Mouse (Mus musculus) thymus, postnatal 0 days (tissue): ENCODE results near the gene Gm21964. TPM values are rescaled to one million over a fixed set of nuclear protein-coding genes. Genes with fewer than 3 reads are reported as not detected.

Experiments
- DNase-seq: peaks from one replicate; pipeline ENCODE4 v3.0.0-alpha.2; 2015; ENCODE audit warnings: low spot score
- polyA plus RNA-seq: library from polyadenylated mRNA; unstranded; fragments of >200 nt; fragmentation: Nextera tagmentation; extraction: Ambion mirVana; gene quantifications from 2 replicates; pipeline ENCODE4 v1.2.1, GENCODE M21; 2015

The Gm21964 gene
- 0.14 TPM in 1 of 2 replicates, not detected in the other for polyA plus RNA-seq

DNA sequence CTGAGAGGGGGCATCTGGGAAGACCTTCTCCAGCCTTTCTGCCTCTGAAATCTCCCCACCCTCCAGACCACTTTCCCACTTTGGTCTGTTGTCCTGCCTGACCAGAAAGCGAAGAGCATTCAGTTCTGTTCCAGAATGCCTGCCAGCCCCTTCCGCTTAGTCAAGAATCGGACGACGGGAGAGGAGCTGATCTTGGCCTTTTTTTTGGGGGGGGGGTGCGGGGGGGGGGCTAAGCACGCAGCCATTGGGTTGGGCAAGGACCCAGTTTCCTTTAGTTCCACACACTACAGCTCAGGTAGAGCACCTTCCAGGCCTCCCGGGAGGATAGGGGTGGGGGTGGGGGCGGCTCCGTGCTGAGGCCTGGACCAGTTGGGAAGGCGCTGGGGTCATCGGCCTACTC, at the start of gene Gm21964:
Gm21964 (plus strand) TSS at position 301 of the 400 bp plus-strand sequence.
- DNase-seq = no peak

DNA sequence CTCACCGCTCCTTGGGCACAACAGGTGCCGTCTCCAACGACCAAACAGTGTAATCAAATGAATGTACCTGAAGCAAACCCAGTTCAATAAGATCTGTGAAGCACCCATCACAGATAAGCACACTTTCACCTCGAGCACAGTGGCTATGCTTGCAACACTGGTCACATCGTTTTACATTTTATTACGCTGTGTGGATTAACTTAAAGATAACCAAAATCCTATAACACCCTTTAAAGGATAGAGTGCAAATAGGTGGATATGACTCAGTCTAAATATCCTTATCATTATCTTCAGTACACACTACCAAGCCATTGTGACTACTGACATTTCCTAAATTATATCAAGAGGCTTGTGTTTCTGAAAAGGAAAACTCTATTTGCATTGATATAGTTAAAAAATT, 49.8 kb upstream of the Gm21964 start:
- DNase-seq = no peak

DNA sequence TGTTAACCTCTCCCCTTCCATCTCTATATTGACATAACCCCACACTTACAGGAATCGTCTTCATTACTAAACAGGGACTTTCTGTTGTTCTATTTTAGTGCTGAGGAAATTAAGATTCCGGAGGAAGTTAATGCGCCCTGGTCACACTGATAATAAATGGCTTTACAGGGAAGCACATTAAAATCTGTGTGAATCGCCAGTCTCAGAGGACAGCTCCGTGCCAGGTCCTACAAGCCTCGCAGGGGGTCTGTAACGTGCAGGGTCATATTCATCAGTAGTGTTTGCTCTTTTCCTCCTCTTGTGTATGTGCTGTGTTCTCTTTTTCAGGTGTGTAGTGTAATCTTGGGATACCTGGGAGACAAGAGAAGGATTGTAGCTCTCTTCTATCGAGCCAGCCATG, 42.8 kb upstream of the Gm21964 start:
- DNase-seq = no peak

DNA sequence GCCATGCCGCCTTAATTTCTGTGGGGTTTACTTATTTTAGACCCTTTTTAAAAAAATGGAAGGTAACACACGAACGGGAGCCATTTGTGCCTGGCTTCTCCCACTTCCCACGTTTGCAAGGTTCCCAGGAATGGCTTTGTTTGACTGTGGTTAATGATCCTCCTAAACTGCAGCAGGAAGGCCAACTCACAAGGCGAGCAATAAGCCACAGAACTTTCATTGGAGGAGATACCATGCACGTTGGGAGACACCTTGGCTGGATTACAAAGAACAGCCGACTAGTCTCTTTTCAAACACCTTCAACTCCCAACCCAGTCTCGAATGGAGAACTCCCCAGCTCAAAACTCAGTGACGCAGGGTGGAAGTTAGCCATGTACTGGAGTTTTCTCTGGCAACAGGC, 36.8 kb upstream of the Gm21964 start:
- no peak for DNase-seq

DNA sequence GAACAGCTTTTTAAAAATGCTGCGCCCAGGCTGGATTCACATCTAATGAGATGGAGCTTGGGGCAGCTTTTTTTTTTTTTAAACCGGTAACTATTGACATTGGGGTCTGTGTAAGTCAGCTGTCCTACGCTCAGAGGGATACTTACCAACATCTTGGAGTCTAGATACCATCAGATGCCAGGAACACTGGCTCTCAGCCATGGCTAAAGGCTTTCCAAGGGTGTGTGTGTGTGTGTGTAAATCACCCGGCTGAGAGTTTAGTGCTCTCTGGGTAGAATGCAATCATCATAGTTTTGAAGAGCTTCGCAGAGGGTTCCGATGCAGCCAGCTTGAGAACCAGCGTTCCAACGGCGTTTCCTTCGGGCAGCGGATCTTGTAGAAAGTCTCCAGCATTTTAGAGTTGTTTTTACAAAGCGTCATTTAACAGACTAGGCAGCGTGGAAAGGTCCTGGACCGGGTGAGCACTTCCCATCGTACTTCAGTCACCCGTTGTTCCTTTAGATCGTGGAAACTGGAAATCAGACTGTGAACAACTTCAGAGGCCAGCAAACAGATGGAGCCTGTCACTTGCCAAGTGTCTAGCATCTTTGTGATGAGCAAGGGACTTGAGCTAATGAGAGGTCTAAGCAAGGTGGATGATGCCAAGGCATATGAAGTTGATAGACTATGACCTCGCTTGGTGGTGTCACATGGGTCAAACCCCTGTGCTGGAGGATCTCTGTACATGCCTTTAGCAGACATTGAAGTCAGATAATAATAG, 36.2 kb upstream of the Gm21964 start:
- DNase-seq = no peak

DNA sequence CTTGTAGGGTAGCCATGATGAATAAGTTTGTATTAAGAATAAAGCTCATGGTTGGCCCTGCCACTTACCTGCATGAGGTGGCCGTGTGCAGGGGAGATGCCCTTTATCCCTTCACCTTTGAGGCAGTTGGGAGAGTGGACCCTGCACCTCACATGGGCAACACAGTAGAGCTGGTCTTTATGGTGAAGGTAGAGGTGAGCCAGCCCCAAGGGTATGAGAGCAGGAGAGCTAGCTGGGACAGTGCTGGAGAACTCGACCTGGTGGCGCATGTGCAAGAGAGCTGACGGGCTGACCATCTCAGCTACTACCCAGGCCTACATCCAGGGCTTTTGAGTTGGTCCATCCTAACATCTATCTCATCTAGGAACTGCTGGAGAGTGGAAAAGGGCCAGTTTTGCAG, 35.3 kb upstream of the Gm21964 start:
- no peak for DNase-seq

DNA sequence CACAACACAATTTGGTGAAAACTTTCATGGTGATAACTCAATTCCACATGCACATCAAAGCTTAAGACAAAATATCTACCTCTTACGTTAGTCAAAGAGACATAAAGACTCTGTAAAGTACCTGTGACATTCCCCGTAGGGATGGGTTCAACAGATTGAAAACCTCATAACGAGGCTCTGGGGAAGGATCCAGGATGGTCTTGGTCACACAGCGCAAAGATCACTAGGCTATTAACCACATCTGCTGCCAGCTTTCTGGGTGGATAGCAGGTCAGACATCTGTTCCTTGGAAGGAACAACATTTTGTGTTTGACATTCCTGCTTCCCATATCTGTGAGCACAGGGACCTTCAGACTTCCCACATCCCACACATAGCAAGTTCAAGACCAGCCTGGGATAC, 31.3 kb upstream of the Gm21964 start:
- DNase-seq = no peak

DNA sequence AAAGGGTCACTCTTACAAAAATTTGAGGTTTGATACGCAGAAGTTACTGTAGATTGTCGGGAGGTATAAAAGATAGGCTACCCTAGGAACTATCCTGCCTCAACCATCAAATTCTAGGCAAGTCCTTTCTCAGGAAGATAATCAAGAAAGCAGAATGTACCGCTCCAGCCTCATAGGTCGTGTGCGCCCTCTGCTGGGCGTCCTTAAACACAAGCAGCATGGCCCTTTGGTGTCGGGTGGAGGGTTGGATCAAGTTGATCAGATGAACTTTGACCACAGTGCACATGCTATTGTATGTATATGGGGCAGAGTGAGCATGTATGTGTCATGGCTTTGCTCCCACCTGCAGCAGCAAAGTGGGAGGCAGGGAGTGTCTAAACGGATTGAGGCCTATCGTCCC, 29.4 kb upstream of the Gm21964 start:
- peak; percentile 56 for DNase-seq

DNA sequence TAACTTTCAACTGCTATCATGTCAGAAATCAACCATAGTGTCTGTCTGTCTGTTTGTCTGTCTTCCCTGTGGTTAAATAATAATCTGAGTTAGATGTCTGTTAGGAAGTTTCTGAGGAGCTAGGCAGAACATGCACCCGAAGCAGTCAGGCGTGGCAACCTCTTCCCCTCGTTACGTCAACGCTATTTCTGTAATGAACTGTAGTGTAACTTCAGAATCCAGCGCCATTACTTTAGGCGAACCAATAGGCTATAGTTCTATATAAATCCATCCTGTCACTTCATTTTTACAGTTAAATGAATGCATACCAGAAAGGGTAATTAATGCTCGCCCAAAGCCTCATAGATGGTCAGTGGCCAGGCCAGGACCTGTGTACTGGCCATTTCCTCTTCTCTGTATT, 26.5 kb upstream of the Gm21964 start:
- no peak for DNase-seq

DNA sequence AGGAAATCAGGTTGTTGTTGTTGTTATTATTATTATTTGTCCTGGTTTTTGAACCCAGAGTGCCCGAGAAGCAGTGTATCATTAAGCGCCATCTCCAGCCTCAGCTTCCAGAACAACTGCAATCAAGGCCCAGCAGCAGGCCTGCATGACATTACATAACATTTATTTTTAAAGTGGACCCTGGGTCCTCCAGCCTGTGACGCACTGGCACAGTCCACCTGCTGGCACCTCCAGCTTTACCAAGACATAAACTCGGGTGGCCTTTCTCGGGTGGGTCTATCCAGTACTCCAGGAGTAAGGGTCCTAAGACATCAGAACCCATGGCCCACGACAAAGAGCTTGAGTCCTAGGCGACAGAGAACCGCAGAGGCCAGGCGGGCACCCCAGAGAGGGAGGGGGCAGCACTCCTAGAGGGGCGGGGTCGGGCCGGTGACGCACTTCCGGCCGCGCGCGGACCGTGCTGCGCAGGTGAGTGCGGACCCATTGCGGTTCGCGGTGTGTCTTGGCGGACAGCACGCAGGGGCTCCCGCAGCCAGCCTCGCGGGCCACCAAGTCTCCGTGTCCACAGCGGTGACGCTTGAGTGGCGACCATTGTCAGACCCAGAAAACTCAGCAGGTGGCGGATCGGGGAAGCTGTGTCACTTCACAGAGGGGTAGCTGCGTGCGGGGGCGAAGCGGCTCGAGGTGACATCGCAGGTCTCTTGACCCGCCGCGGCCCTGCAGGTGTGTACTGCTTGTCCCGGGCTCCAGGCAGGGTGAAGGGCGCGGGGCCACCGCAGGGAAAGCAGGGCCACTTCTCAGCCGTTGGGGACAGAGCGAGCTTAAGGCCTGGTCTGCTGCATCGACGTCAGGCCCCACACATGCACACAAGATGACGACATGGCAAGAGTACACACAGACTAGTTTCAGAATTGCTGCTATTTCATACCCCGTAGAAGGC, 21.5 kb upstream of the Gm21964 start, which contains the start of gene Zfp612:
Zfp612 (plus strand) TSS at position 465 of the 940 bp plus-strand sequence.
- peak; percentile 43 for DNase-seq

DNA sequence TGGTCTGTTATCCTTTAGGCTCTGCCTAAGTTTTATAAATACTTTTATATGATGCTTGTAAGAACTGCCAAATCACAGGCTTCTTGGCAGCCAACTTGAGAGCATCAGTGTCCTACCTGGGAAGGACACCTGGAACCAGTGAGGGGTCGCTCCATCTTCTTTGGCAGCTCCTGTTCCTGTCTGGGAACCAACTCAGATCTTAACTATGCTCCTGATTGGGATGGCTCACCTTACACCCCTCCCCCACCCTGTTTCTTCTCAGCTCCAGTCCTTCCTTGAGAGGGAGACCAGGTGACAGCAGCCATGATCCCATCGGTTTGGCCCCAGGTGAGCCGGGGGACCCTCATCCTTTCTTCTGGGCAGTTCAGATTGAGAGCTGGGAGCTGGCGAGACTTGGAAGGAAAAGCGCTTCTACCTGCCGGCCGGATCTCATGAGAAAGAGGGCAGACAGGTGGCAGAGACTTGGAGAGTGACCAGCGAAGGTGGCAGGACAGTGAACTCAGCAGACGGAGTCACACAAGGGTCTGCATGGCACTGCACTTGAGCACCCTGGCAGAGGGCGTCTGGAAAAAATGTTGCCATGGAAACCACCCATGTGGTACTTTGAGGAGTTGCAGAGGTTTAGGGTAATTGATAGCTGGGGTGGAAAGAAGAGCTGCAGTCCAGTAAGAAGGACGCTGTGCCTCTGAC, 18.4 kb upstream of the Gm21964 start:
- no peak for DNase-seq

DNA sequence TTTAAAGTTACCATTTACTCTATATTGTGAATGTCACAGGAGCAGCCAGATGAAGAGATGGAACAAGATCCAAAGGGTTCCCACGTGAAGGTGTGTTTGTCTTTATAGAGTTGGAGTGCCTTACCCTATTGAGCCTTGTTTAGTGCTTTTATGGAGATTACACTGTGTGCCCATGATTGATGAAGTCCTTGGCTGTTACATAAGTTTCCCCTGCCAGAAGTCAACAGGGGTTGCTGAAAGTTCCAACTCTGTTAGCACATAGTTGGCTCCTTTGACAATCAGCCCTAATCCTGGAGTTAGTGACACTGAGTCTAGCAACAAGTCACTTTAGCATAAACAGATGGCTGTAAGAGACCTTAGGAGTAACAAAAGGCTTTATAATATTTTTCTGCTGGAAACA, 9.1 kb upstream of the Gm21964 start:
- no peak for DNase-seq

DNA sequence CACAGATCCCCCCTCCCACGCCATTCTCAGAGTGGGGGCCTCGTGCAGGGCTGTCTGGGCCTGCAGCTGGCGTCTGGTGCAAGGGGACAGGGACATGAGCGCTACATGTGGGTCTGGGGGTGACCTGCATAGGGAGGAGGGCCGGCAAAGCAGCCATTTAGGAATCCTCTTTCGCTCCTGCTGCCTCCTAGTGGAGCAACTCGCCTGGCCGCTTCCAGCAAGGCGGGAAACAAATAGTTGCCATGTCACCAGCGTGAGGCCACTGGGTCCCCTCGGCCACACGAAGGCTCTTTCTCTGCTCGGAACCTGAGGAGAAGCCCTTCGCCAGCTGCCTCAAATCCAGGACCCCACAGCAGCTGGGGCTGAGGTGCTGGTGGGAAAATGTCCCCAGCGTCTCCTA, 669 bp downstream of the Gm21964 start:
- no peak for DNase-seq

DNA sequence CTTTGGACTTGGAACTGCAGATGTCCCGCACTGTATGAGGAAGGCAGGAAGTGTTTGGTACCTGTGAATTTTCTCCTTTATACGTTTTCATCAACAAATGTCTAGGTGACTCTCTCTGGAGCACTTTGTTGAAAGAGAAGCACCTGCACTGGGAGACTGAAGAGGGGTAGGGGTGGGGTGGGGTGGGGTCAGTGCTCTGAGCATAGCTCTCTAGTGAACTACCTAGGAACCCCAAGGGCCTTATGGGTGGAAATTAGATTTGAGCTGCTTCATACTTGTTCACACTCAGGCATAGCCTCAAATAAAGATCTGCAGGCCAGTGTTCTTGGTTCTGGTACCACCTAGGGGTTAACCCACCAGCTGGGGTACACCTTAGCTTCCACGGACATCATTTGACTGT, 1.6 kb downstream of the Gm21964 start, which contains the start of gene Gm17720:
Gm17720 (minus strand) TSS at position 101 of the 400 bp plus-strand sequence.
- no peak for DNase-seq

DNA sequence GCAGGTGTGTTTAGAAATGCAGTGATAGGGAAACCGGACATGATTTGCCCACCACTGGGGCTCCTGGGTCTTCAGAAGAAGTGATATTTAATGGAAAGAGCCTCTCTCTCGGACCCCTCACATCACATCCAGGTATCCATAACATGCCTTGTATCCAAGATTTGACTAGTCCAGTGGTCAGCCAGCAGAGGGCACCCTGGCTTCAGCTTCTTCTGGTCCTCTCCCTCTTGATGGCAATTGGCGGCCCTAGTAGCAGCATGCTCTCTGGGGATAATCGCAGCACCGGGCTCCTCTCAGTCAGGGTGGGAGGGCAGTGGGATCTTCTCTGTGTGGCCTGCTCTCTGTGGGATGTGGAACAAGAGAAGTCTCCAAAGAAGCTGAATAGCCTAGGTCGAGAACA, 18.7 kb downstream of the Gm21964 start:
- no peak for DNase-seq

DNA sequence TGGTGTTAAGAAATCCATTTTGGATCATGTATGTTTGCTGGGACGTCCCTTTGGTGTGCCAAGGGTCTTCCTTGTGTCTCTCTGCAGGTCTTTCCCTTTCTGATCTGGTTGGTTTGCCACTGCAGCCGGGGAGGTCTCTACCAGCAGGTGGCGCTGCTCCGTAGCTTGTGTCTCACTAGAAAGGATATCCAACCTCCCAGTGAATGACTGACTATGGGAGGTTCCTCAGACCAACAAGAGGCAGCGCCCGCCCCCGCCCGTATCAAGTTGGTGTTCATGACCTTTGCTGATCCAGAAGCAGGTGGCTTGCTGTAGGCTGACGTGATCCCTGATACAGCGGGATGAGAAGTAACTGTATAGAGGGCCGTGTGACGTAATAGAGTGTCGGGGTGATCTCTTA, 29.5 kb downstream of the Gm21964 start:
- peak; percentile 65 for DNase-seq

DNA sequence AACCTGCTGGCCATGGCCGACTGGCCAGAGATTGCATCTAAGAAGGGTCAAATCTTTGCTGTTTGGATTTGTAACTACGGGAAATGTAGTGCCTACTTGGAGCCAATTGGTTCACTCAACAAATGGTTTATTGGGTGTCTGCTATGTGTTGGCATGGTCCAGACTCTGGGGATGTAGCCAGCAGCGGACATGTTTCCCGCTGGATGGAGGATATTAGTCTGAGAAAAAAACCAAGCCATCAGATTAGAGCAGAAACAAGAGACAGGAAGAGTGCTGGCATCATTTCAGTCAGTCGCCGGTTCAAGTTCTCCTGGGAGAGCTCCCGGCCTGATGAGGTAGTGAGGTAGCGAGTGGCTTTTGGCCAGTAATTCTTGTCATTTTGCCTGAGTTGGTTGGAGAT, 33.2 kb downstream of the Gm21964 start:
- no peak for DNase-seq

DNA sequence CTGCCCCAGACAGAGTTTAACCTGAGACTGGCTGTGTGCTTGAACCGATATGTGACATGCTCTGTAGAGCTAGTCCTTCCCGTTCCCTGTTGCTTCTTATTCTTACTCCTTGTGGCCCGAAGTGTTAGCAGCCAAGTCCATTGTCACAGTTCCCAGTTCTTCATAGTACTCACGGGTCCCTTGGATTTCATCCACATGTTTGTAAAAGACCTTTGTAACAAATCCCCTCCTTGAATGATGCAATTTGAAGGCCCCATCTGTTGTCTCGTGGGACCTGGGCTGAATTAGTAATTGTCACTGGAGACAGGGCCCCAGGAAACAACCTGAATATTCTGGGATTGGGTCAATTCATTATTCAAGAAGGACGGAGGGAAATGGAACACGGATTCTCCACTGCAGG, 34.5 kb downstream of the Gm21964 start:
- no peak for DNase-seq

DNA sequence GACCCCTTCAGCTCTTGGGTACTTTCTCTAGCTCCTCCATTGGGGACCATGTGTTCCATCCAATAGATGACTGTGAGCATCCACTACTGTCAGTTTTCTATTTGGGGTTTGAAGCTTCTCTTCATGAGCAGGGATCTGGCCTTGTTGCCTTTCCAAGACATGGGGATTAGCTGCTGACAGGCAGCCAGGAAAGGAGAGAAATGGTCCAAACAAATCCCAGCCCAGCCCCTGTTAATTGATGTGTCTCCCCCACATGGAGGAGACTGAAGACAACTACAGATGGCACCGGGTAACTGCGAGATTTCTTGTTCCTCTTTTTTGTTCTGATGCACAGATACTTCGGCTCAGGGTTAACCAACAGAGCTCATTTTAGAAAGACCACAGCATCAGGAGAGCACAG, 39.1 kb downstream of the Gm21964 start:
- DNase-seq = no peak

DNA sequence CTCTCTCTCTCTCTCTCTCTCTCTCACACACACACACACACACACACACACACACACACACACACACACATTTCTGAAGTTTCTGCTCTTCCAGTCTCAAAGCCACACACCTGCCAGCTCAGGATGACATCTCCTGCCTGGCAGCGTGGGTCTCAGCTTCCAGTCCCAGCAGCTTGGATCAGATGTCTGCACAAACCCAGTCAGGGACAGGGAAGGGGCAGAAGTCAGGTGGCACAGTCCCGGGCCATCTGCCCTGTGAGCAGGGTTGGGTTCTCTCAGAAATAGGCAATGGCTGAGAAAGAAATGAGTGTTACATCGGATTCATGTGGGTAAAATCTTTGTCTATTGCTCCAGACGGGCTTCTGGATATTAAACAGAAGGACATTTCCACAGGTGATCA, 39.8 kb downstream of the Gm21964 start:
- no peak for DNase-seq

DNA sequence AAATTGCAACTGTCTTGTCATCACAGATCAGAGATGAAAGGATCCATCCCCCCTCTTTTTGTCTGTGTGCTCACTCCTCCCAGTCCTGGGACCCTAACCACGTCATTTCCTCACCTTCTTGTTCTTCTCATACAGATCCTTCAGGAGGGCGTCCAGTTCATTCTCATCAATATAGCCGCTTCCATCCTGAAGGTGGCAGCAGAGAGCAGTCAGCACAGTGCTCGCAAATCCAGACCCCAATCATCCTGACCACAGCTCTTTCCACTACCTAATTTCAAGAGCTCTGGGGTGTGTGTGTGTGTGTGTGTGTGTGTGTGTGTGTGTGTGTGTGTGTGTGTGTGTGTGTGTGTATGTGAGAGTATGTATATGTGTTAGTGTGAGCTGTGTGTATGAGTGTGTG, 44.5 kb downstream of the Gm21964 start:
- peak; percentile 40 for DNase-seq

DNA sequence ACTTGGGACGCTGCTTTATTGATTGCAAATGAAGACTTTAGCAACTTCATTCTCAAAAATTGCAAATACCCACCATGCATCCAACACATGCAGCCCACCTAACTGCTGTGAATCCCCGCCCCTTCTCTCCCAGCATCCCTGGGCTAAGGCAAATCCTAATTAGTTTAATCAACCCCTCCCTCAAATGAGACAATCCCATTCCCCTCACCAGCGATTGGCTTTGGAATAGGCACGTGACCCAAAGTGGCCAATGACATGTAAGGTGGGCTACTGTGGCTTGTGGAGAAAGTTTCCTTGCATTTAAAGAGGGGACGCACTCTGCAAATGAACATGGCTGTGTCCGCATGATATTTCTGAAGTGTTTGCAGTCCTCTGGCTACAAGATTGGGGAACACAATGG, 51.9 kb downstream of the Gm21964 start:
- no peak for DNase-seq
